Mouse (Mus musculus) embryonic stem cell, embryonic (primary cell): ENCODE data around the gene Gss.

Experiments used
- CTCF ChIA-PET, 4 experiments: fragments of 300-600 bp in 2 of 4; fragments of 350-600 bp in 2 of 4; sonication (Branson Sonifier 250); formaldehyde crosslinking; loops; one replicate each; lab custom pipeline; 2022; ENCODE audit warnings: inconsistent platforms in 2 of 4; lab: Charles Lee
- POLR2A ChIA-PET, 4 experiments: fragments of 300-600 bp in 2 of 4; fragments of 350-600 bp in 2 of 4; sonication (Branson Sonifier 250); formaldehyde crosslinking; loops; one replicate each; lab custom pipeline; 2022; ENCODE audit warnings: antibody characterized with exemption in 4 of 4, inconsistent platforms in 1 of 4; lab: Charles Lee

Gene Gss

DNA sequence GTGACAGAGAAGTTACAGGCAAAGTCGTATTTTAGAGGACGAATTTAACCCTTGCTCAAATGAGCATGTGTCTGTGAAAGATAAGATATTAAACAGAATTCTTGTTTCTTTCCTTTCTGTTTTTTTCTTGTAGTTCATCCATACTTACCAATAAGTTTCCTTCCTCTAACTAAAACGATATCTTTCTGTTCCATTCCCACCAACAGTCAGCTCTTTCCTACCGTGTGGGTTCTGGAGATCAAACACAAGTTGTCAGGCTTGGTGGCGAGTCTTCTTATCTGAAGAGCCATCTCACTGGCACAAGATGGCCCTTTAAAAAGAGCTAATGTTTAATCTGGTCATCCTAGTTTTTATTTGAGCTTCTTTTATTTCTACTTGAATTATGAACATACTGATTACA is 65.2 kb downstream of the Gss start:
- POLR2A ChIA-PET = no interaction called here
- CTCF ChIA-PET = interaction anchor here in 2 of 4 experiments (0.9 kb wide), 2 partner anchors 10 to 57 kb away, joined by 3 to 4 read pairs; partner anchors contain the start of gene Acss2 (in 1 of the 2)

- ChIA-PET POLR2A (interaction anchor here in 2 of 4 experiments (0.9 kb wide), 2 partner anchors 88 to 167 kb away, joined by 3 read pairs; no protein-coding TSS in a partner anchor), CTCF (interaction anchor here in 1 of 4 experiments (1.3 kb wide), 1 partner anchor 104 kb away, joined by 4 read pairs; no protein-coding TSS in a partner anchor)
These were observed 68.2 kb downstream of the Gss start for GRCm38 (mm10) chr2:155524378-155524777.

GRCm38 (mm10) chr2:155523706-155524105 is 68.9 kb downstream of the Gss start:
- POLR2A ChIA-PET = interaction anchor here in 2 of 4 experiments (0.8 to 1.3 kb wide), 3 partner anchors 46 to 432 kb away, joined by 3 read pairs; partner anchors contain the start of gene Cep250 (in 1 of the 2)
- CTCF ChIA-PET = interaction anchor here in 1 of 4 experiments (1.3 kb wide), 1 partner anchor 105 kb away, joined by 4 read pairs; no protein-coding TSS in a partner anchor

- CTCF ChIA-PET = interaction anchor here (0.5 to 4.5 kb wide), 64 partner anchors 11 to 1076 kb away, joined by 3 to 169 read pairs (median 5); partner anchors contain the start of genes Trpc4ap (in 3 of the 4), Gss (in 2 of the 4), Cep250 (in 1 of the 4) and Edem2 (in 1 of the 4)
- POLR2A ChIA-PET = interaction anchor here (0.5 to 3.4 kb wide), 39 partner anchors 11 to 444 kb away, joined by 3 to 48 read pairs (median 4); partner anchors contain the start of genes Gss (in 2 of the 4), Myh7b (in 2 of the 4), Ahcy (in 1 of the 4) and BC029722 (in 1 of the 4)
These were observed 73.9 kb downstream of the Gss start for GRCm38 (mm10) chr2:155518531-155519270.

GRCm38 (mm10) chr2:155517455-155518423 is 74.9 kb downstream of the Gss start, which contains the start of the genes Acss2 and Ggt7:
Gene Acss2 (plus strand): TSS chr2:155517948.
Gene Ggt7 (minus strand): TSS chr2:155518237.
- CTCF ChIA-PET = interaction anchor here (0.5 to 4.5 kb wide), 91 partner anchors 9 to 1999 kb away, joined by 3 to 169 read pairs (median 4); partner anchors contain the start of genes Trpc4ap (in 3 of the 4), BC029722 (in 2 of the 4), Gss (in 2 of the 4) and 6430550D23Rik (in 1 of the 4)
- POLR2A ChIA-PET = interaction anchor here (0.5 to 3.4 kb wide), 62 partner anchors 10 to 960 kb away, joined by 3 to 48 read pairs (median 4); partner anchors contain the start of genes Gss (in 2 of the 4), Myh7b (in 2 of the 4), Trpc4ap (in 2 of the 4) and Ahcy (in 1 of the 4)

GRCm38 (mm10) chr2:155515941-155516340 is 76.7 kb downstream of the Gss start:
- ChIA-PET POLR2A (interaction anchor here in 2 of 4 experiments (0.6 to 3.4 kb wide), 17 partner anchors 8 to 176 kb away, joined by 3 to 19 read pairs (median 4); partner anchors contain the start of gene Trpc4ap (in 1 of the 2)), CTCF (interaction anchor here (0.6 to 4.5 kb wide), 55 partner anchors 8 to 1780 kb away, joined by 3 to 169 read pairs (median 4); partner anchors contain the start of gene Trpc4ap (in 2 of the 4))

- POLR2A ChIA-PET = interaction anchor here in 3 of 4 experiments (0.6 to 2.6 kb wide), 9 partner anchors 14 to 257 kb away, joined by 3 to 16 read pairs (median 5); partner anchors contain the start of gene Trpc4ap (in 1 of the 3)
- CTCF ChIA-PET = interaction anchor here (0.6 to 3.2 kb wide), 26 partner anchors 10 to 772 kb away, joined by 3 to 84 read pairs (median 4); partner anchors contain the start of gene Myh7b (in 1 of the 4)
These were observed 77.9 kb downstream of the Gss start for GRCm38 (mm10) chr2:155514666-155515065.

DNA sequence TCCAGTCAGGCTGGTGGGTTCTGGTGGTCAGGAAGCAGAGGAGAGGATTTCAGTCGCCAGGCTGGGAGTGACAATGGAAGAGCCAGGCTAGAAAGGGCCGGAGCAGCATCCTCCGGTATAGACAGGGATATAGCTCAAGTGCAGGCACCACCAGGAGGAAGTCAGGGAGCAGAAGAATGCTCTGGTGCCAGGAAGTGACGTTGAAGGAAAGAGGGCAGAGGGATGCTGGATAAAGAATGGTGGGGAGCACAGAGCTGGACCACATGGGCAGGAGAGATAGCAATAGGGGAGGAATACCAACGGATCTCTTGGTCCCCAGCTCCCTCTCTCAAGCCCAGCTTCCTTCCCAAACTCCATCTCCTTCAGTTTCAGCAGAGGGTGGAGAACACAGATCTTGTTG is 79.1 kb downstream of the Gss start:
- POLR2A ChIA-PET = interaction anchor here in 3 of 4 experiments (1.0 to 2.6 kb wide), 12 partner anchors 13 to 157 kb away, joined by 3 to 16 read pairs (median 4); partner anchors contain the start of gene Pigu (in 1 of the 3)
- CTCF ChIA-PET = interaction anchor here (0.6 to 3.2 kb wide), 32 partner anchors 14 to 372 kb away, joined by 3 to 84 read pairs (median 4); partner anchors contain the start of gene Trpc4ap (in 1 of the 4)
